Mouse (Mus musculus) hindbrain, embryonic 16.5 days (tissue): ENCODE data around the gene Lzts3. TPM values are rescaled to one million over a fixed set of nuclear protein-coding genes. Genes with fewer than 3 reads are reported as not detected.

Source experiments
- ATAC-seq: fragments of 200-750 bp; cut with Nextera tagmentation; 2 replicates; pipeline ENCODE4 v1.8.0; 2017; ENCODE audit warnings: moderate TSS enrichment, moderate library complexity
- H3K27ac ChIP-seq: fragments of 300-500 bp; sonication (generic); 2 replicates; pipeline ENCODE4 v1.5.1; 2014; ENCODE audit warnings: low read depth, mild to moderate bottlenecking, control low read depth, low read length, moderate library complexity
- H3K27me3 ChIP-seq: fragments of 300-500 bp; sonication (generic); replicated peaks from 2 replicates; pipeline ENCODE4 v1.6.1; 2014; ENCODE audit warnings: low read length; ENCODE audit not compliant: control insufficient read depth, insufficient read depth
- H3K36me3 ChIP-seq: fragments of 300-500 bp; sonication (generic); 2 replicates; pipeline ENCODE4 v1.6.1; 2014; ENCODE audit warnings: mild to moderate bottlenecking, low read length, moderate library complexity, mixed read lengths; ENCODE audit not compliant: control insufficient read depth, insufficient read depth
- H3K4me1 ChIP-seq: fragments of 300-500 bp; sonication (generic); 2 replicates; pipeline ENCODE4 v1.6.1; 2014; ENCODE audit warnings: low read depth, low read length; ENCODE audit not compliant: control insufficient read depth, insufficient read depth
- H3K4me2 ChIP-seq: fragments of 300-500 bp; sonication (generic); 2 replicates; pipeline ENCODE4 v1.6.1; 2014; ENCODE audit warnings: mild to moderate bottlenecking, low read length, control low read depth, moderate library complexity
- H3K4me3 ChIP-seq: fragments of 300-500 bp; sonication (generic); 2 replicates; pipeline ENCODE4 v1.5.1; 2014; ENCODE audit warnings: mild to moderate bottlenecking, low read length, control low read depth, moderate library complexity
- H3K9ac ChIP-seq: fragments of 300-500 bp; sonication (generic); 2 replicates; pipeline ENCODE4 v1.6.1; 2014; ENCODE audit warnings: low read depth, mild to moderate bottlenecking, control low read depth, low read length, moderate library complexity
- H3K9me3 ChIP-seq: fragments of 300-500 bp; sonication (generic); 2 replicates; pipeline ENCODE4 v1.6.1; 2014; ENCODE audit warnings: mild to moderate bottlenecking, low read length, moderate library complexity; ENCODE audit not compliant: control insufficient read depth
- WGBS: fragments of 180-500 bp; shearing (Covaris S2); extraction: QIAGEN DNeasy Blood & Tissue Kit; methylation state at CpG from one replicate; pipeline ENCODE4 v1.1.7; 2014; 5-methylcytosine and 5-hydroxymethylcytosine counted together
- polyA plus RNA-seq: library from polyadenylated mRNA; unstranded; fragments of >200 nt; fragmentation: Nextera tagmentation; extraction: Ambion mirVana; gene quantifications from 2 replicates; pipeline ENCODE4 v1.2.1, GENCODE M21; 2015

Lzts3 gene
- polyA plus RNA-seq, 1 experiment from 2014 or later = 21.1 TPM

DNA sequence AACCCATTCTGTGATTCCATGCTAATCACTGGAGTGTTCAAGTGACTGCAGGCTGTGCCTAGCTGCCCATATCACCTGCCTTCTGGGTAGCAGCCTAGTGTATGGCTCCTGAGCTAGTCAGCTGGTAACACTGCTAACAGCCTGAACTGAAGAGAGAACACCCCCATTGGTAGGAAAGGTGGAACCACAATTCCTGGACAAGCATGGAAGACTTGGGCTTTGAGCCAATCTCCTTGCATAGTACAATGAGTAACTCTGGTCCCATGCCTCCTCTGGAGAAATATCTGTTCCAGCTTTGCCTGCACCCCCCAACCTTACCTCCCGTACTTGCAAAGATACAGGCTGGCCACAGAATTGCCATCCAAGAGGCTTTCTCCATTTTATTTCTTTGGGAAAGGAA, 10.2 kb downstream of the Lzts3 start:
- H3K9me3 ChIP-seq = no peaks in the 10 kb centered on the region
- H3K4me2 ChIP-seq = no peak overlapping the region
- H3K4me3 ChIP-seq = no peak overlapping the region
- no peak for ATAC-seq
- no peak overlapping the region for H3K27ac ChIP-seq
- no peak overlapping the region for H3K9ac ChIP-seq
- 55% methylated on average over 1 of the region's 1 CpGs for WGBS
- H3K4me1 ChIP-seq = peaks cover 26% of the 10 kb centered on the region
- peaks cover 33% of the 10 kb centered on the region for H3K27me3 ChIP-seq
- H3K36me3 ChIP-seq = peaks cover 9% of the 10 kb centered on the region; the same call in 1 of the 2 replicates

DNA sequence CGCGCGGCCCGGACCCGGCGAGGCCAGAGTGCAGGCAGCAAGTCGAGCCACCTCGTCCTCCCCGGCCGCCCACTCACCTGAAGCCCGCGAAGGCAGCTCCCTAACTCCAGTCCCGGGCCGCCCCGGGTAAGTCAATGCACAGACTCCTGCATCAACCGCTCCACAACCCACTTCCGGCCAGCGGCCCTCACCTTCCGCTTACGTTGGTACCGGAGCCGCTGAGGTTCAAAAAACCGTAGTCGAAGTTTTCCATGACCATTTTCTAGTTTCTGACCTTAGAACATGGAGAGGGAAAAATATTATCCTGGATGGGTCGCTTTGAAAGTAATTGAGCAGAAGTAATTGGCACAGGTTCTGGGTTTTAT, 12.8 kb downstream of the Lzts3 start, which contains the start of the genes Fastkd5 and Ubox5:
Gene Fastkd5, minus strand, starts transcription at position 189 of the 365 bp plus-strand sequence.
Gene Ubox5, minus strand, starts transcription at position 200 of the 365 bp plus-strand sequence.
- Histone ChIP-seq H3K9me3 (no peaks in the 10 kb centered on the region), H3K27ac (peak within 1 kb of the TSS; percentile 76), H3K4me1 (peaks cover 16% of the 10 kb centered on the region), H3K4me2 (peak within 1 kb of the TSS; percentile 93), H3K27me3 (peaks cover 8% of the 10 kb centered on the region), H3K36me3 (peaks cover under 1% of the 10 kb centered on the region; the same call in 1 of the 2 replicates), H3K4me3 (peak within 1 kb of the TSS; percentile 95), H3K9ac (peak within 1 kb of the TSS; percentile 90)
- under 1% methylated on average over 20 of the region's 25 CpGs for WGBS
- peak; percentile 86 for ATAC-seq

GRCm38 (mm10) chr2:130629080-130629838, 13.3 kb downstream of the Lzts3 start:
- H3K4me3 ChIP-seq = peak overlapping the region; percentile 95
- H3K36me3 ChIP-seq = peaks cover 2% of the 10 kb centered on the region; the same call in 1 of the 2 replicates
- peaks cover 2% of the 10 kb centered on the region; the same call in 1 of the 2 replicates for H3K27me3 ChIP-seq
- peak overlapping the region; percentile 90 for H3K9ac ChIP-seq
- peak overlapping the region; percentile 93 for H3K4me2 ChIP-seq
- no peaks in the 10 kb centered on the region for H3K9me3 ChIP-seq
- ATAC-seq = peak; percentile 60; the same call in 1 of the 2 replicates
- peak overlapping the region; percentile 76 for H3K27ac ChIP-seq
- 2% methylated on average over 30 of the region's 37 CpGs for WGBS
- peaks cover 10% of the 10 kb centered on the region for H3K4me1 ChIP-seq

GRCm38 (mm10) chr2:130628424-130628823, 14.2 kb downstream of the Lzts3 start:
- Histone ChIP-seq H3K4me2 (peak overlapping the region; percentile 93; the same call in 1 of the 2 replicates), H3K4me1 (peaks cover 8% of the 10 kb centered on the region), H3K9ac (no peak overlapping the region), H3K27me3 (no peaks in the 10 kb centered on the region), H3K36me3 (peaks cover 2% of the 10 kb centered on the region; the same call in 1 of the 2 replicates), H3K4me3 (peak overlapping the region; percentile 95; the same call in 1 of the 2 replicates), H3K27ac (no peak overlapping the region), H3K9me3 (no peaks in the 10 kb centered on the region)
- WGBS = 52% methylated on average over 3 of the region's 3 CpGs
- no peak for ATAC-seq

- Histone ChIP-seq H3K9ac (no peak overlapping the region), H3K4me1 (no peaks in the 10 kb centered on the region), H3K4me2 (no peak overlapping the region), H3K27ac (no peak overlapping the region), H3K4me3 (no peak overlapping the region), H3K36me3 (peaks cover 25% of the 10 kb centered on the region), H3K9me3 (no peaks in the 10 kb centered on the region), H3K27me3 (no peaks in the 10 kb centered on the region)
- 89% methylated on average over 7 of the region's 7 CpGs for WGBS
- no peak for ATAC-seq
Measured at GRCm38 (mm10) chr2:130618972-130619371, 23.6 kb downstream of the Lzts3 start.

DNA sequence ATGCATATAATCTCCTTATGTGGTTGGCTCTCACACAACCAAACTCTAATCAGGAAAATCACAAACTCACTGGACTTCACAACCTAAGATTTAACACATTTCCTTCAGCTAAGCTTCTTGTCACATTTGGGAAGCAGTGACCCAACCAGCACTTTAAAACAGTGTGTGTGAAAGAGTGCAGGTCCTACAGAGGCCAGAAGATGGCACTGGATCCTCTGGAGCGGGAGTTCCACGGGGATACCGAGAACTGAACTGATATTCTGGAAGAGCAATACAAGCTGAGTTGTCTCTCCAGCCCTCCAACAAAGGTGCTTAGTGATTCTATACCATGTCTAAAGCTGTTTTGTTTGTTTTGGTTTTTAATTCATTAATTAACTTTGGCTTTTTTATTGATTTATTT, 29.5 kb downstream of the Lzts3 start:
- H3K4me2 ChIP-seq = no peak overlapping the region
- 52% methylated on average over 3 of the region's 3 CpGs for WGBS
- H3K27me3 ChIP-seq = no peaks in the 10 kb centered on the region
- ATAC-seq = no peak
- H3K9me3 ChIP-seq = no peaks in the 10 kb centered on the region
- no peak overlapping the region for H3K9ac ChIP-seq
- peaks cover 23% of the 10 kb centered on the region for H3K36me3 ChIP-seq
- H3K4me3 ChIP-seq = no peak overlapping the region
- no peak overlapping the region for H3K27ac ChIP-seq
- no peaks in the 10 kb centered on the region for H3K4me1 ChIP-seq

GRCm38 (mm10) chr2:130602195-130602594, 40.4 kb downstream of the Lzts3 start:
- no peak overlapping the region for H3K27ac ChIP-seq
- H3K9me3 ChIP-seq = no peaks in the 10 kb centered on the region
- H3K36me3 ChIP-seq = peaks cover 19% of the 10 kb centered on the region
- no peak overlapping the region for H3K4me2 ChIP-seq
- H3K9ac ChIP-seq = no peak overlapping the region
- no peak overlapping the region for H3K4me3 ChIP-seq
- no peak for ATAC-seq
- H3K27me3 ChIP-seq = no peaks in the 10 kb centered on the region
- H3K4me1 ChIP-seq = no peaks in the 10 kb centered on the region
- 85% methylated on average over 4 of the region's 4 CpGs for WGBS

- peaks cover 30% of the 10 kb centered on the region for H3K36me3 ChIP-seq
- no peaks in the 10 kb centered on the region for H3K9me3 ChIP-seq
Measured at GRCm38 (mm10) chr2:130598399-130598798, 44.2 kb downstream of the Lzts3 start.

DNA sequence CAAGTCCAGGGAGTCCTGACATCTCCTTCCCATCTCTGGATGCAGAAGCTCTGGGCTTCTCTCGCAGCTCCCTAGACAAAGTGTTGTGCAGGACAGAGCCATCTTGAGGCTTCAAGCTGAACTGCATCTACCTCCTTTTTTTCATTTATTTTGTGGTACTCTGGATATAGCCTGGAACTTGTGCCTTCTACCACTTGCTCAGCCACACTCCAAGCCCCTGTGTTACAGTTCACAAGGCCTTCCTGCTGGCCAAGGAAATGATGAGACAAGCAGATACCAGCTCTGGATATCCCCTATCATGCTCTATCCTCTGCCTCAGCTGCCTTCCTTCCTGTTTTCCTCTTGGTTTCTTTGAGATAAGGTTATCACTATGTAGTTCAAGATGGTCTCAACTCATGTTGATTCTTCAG, 45.0 kb downstream of the Lzts3 start:
- Histone ChIP-seq H3K4me1 (no peaks in the 10 kb centered on the region), H3K4me2 (no peak overlapping the region), H3K36me3 (peaks cover 22% of the 10 kb centered on the region), H3K27me3 (no peaks in the 10 kb centered on the region), H3K9ac (no peak overlapping the region), H3K9me3 (no peaks in the 10 kb centered on the region), H3K4me3 (no peak overlapping the region), H3K27ac (no peak overlapping the region)
- 5% methylated on average over 1 of the region's 1 CpGs for WGBS
- peak; percentile 71 for ATAC-seq

More at GRCm38 (mm10) chr2:130598399-130598798, 44.2 kb downstream of the Lzts3 start:
- Histone ChIP-seq H3K4me3 (no peak overlapping the region), H3K27ac (no peak overlapping the region), H3K4me2 (no peak overlapping the region), H3K27me3 (no peaks in the 10 kb centered on the region), H3K4me1 (no peaks in the 10 kb centered on the region), H3K9ac (no peak overlapping the region)
- 68% methylated on average over 3 of the region's 3 CpGs for WGBS
- no peak for ATAC-seq
